Mouse (Mus musculus) bone marrow macrophage, adult 2 months (primary cell): ENCODE results near the gene Stard3. TPM values are rescaled to one million over a fixed set of nuclear protein-coding genes. Genes with fewer than 3 reads are reported as not detected.
"Not testable (repeated sequence)": the region's sequence is repeated elsewhere in the genome, so short reads cannot be mapped to it uniquely, and the experiment has no call there.

ENCODE experiments used
- H3K27ac ChIP-seq: 2 replicates; pipeline ENCODE4 v1.5.1; 2012; ENCODE audit warnings: low read depth, low read length; ENCODE audit not compliant: insufficient read depth
- H3K4me1 ChIP-seq: 2 replicates; pipeline ENCODE4 v1.6.1; 2012; ENCODE audit warnings: low read length; ENCODE audit not compliant: control insufficient read depth, insufficient read depth
- H3K4me3 ChIP-seq: 2 replicates; pipeline ENCODE4 v1.5.1; 2012; ENCODE audit warnings: mild to moderate bottlenecking, low read length, moderate library complexity; ENCODE audit not compliant: insufficient read depth
- CTCF ChIP-seq: IDR thresholded peaks from 2 replicates; pipeline ENCODE4 v1.5.1; 2012; ENCODE audit warnings: low read depth, mild to moderate bottlenecking, low read length, moderate library complexity
- POLR2A ChIP-seq: IDR thresholded peaks from 2 replicates; pipeline ENCODE4 v1.6.1; 2012; ENCODE audit warnings: mild to moderate bottlenecking, low read depth, low read length, borderline replicate concordance
- polyA plus RNA-seq: library from polyadenylated mRNA; stranded (reverse); fragments of >200 nt; gene quantifications from 2 replicates; pipeline ENCODE4 v1.2.4, GENCODE M21; 2012; ENCODE audit not compliant: missing spikeins, insufficient read depth, insufficient read length

Gene Stard3
- polyA plus RNA-seq, 1 experiment, result 62.3 TPM

GRCm38 (mm10) chr11:98373244-98373643 is 15.1 kb downstream of the Stard3 start:
- Histone ChIP-seq H3K27ac (no peak overlapping the region), H3K4me1 (no peaks in the 10 kb centered on the region), H3K4me3 (no peak overlapping the region)
- TF ChIP-seq CTCF, result no peak
- TF ChIP-seq POLR2A, result no peak

- TF ChIP-seq POLR2A (no peak), CTCF (no peak)
- Histone ChIP-seq H3K27ac (no peak overlapping the region), H3K4me1 (no peaks in the 10 kb centered on the region), H3K4me3 (no peak overlapping the region)
Measured at GRCm38 (mm10) chr11:98374266-98374665, 16.1 kb downstream of the Stard3 start.

- Histone ChIP-seq H3K27ac (no peak overlapping the region), H3K4me1 (no peaks in the 10 kb centered on the region), H3K4me3 (no peak overlapping the region)
- no peak for TF ChIP-seq POLR2A
- TF ChIP-seq CTCF, result no peak
Measured at GRCm38 (mm10) chr11:98376756-98377155, 18.6 kb downstream of the Stard3 start.

- no peaks in the 10 kb centered on the region for H3K4me1 ChIP-seq
- no peak overlapping the region for H3K4me3 ChIP-seq
- no peak overlapping the region for H3K27ac ChIP-seq
- TF ChIP-seq POLR2A, result no peak
- TF ChIP-seq CTCF, result no peak
Measured at GRCm38 (mm10) chr11:98377787-98378186, 19.6 kb downstream of the Stard3 start.

- Histone ChIP-seq H3K4me3 (no peak overlapping the region), H3K27ac (no peak overlapping the region), H3K4me1 (no peaks in the 10 kb centered on the region)
- TF ChIP-seq POLR2A (no peak), CTCF (no peak)
Measured at GRCm38 (mm10) chr11:98379379-98379778, 21.2 kb downstream of the Stard3 start.

GRCm38 (mm10) chr11:98380106-98380505 is 21.9 kb downstream of the Stard3 start:
- Histone ChIP-seq H3K4me3 (no peak overlapping the region), H3K4me1 (no peaks in the 10 kb centered on the region), H3K27ac (no peak overlapping the region)
- TF ChIP-seq CTCF (no peak), POLR2A (no peak)

GRCm38 (mm10) chr11:98381651-98382050 is 23.5 kb downstream of the Stard3 start:
- Histone ChIP-seq H3K27ac (no peak overlapping the region), H3K4me1 (no peaks in the 10 kb centered on the region), H3K4me3 (no peak overlapping the region)
- no peak for TF ChIP-seq POLR2A
- no peak for TF ChIP-seq CTCF

GRCm38 (mm10) chr11:98382405-98382804 is 24.2 kb downstream of the Stard3 start:
- not testable (repeated sequence) for H3K4me1 ChIP-seq, H3K27ac ChIP-seq

GRCm38 (mm10) chr11:98383261-98384030 is 25.3 kb downstream of the Stard3 start, which contains the start of gene Tcap:
Gene Tcap (plus strand): TSS chr11:98383811.
- Histone ChIP-seq H3K4me1 (no peaks in the 10 kb centered on the region), H3K27ac (no peak within 1 kb of the TSS), H3K4me3 (no peak within 1 kb of the TSS)
- no peak for TF ChIP-seq POLR2A
- no peak for TF ChIP-seq CTCF

More at GRCm38 (mm10) chr11:98382405-98382804, 24.2 kb downstream of the Stard3 start:
- H3K4me3 ChIP-seq, result not testable (repeated sequence)

- H3K4me1 ChIP-seq, result no peaks in the 10 kb centered on the region
- H3K4me3 ChIP-seq, result no peak overlapping the region
- no peak overlapping the region for H3K27ac ChIP-seq
- TF ChIP-seq POLR2A (no peak), CTCF (no peak)
Measured at GRCm38 (mm10) chr11:98384216-98384615, 26.0 kb downstream of the Stard3 start.
